Mouse (Mus musculus) stomach, embryonic 16.5 days (tissue): ENCODE data around the gene Ciart. TPM values are rescaled to one million over a fixed set of nuclear protein-coding genes. Genes with fewer than 3 reads are reported as not detected.

ENCODE experiments used
- ATAC-seq: fragments of 200-750 bp; cut with Nextera tagmentation; 2 replicates; pipeline ENCODE4 v1.8.0; 2017; ENCODE audit warnings: moderate number of reproducible peaks, moderate TSS enrichment; ENCODE audit not compliant: insufficient read depth, low FRiP score
- H3K27ac ChIP-seq: fragments of 300-500 bp; sonication (generic); 2 replicates; pipeline ENCODE4 v1.5.1; 2014; ENCODE audit warnings: low read length
- H3K27me3 ChIP-seq: fragments of 300-500 bp; sonication (generic); 2 replicates; pipeline ENCODE4 v1.6.1; 2014; ENCODE audit warnings: low read length, control low read depth, mixed read lengths; ENCODE audit not compliant: control insufficient read depth, insufficient read depth
- H3K36me3 ChIP-seq: fragments of 300-500 bp; sonication (generic); 2 replicates; pipeline ENCODE4 v1.6.1; 2014; ENCODE audit warnings: low read length; ENCODE audit not compliant: control insufficient read depth, insufficient read depth
- H3K4me1 ChIP-seq: fragments of 300-500 bp; sonication (generic); 2 replicates; pipeline ENCODE4 v1.6.1; 2014; ENCODE audit warnings: low read length, control low read depth, mixed read lengths; ENCODE audit not compliant: control insufficient read depth, insufficient read depth
- H3K4me2 ChIP-seq: fragments of 300-500 bp; sonication (generic); 2 replicates; pipeline ENCODE4 v1.6.1; 2014; ENCODE audit warnings: low read depth, low read length, mixed read lengths
- H3K4me3 ChIP-seq: fragments of 300-500 bp; sonication (generic); replicated peaks from 2 replicates; pipeline ENCODE4 v1.5.1; 2014; ENCODE audit warnings: mild to moderate bottlenecking, low read length
- H3K9ac ChIP-seq: fragments of 300-500 bp; sonication (generic); 2 replicates; pipeline ENCODE4 v1.6.1; 2014; ENCODE audit warnings: low read length
- H3K9me3 ChIP-seq: fragments of 300-500 bp; sonication (generic); replicated peaks from 2 replicates; pipeline ENCODE4 v1.6.1; 2016; ENCODE audit warnings: low read length, control low read depth; ENCODE audit not compliant: control insufficient read depth
- WGBS: fragments of 180-500 bp; shearing (Covaris S2); extraction: QIAGEN DNeasy Blood & Tissue Kit; methylation state at CpG from one replicate; pipeline ENCODE4 v1.1.7; 2014; 5-methylcytosine and 5-hydroxymethylcytosine counted together
- polyA plus RNA-seq: library from polyadenylated mRNA; unstranded; fragments of >200 nt; fragmentation: Nextera tagmentation; extraction: Ambion mirVana; gene quantifications from 2 replicates; pipeline ENCODE4 v1.2.1, GENCODE M21; 2015

Ciart gene
- polyA plus RNA-seq, 1 experiment from 2014 or later: 5.2 TPM

DNA sequence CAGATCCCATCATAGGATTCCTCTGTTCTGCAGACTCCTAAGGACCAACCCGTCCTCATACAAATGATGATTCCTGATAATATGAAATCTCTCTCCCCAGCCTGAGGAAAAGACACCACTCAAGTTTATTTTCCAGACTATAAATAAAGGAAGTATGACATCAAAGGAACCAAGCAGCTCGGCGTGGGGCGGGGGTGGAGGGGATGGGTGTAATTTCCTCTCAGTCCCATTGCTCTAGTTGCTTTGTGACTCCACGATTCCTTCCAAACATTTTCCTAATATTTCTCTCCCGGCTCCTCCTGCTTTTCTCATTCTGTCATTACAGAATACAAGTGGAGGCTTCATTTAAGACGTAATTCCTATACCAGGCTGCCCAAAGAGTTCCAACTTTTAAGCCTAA lies 11.1 kb upstream of the Ciart start:
- H3K27ac ChIP-seq: peak overlapping the region; percentile 86
- 15% methylated on average over 7 of the region's 7 CpGs for WGBS
- peaks cover 12% of the 10 kb centered on the region for H3K4me1 ChIP-seq
- H3K27me3 ChIP-seq: no peaks in the 10 kb centered on the region
- H3K4me3 ChIP-seq: peak overlapping the region; percentile 81
- no peaks in the 10 kb centered on the region for H3K9me3 ChIP-seq
- H3K36me3 ChIP-seq: no peaks in the 10 kb centered on the region
- peak overlapping the region; percentile 61 for H3K9ac ChIP-seq
- ATAC-seq: no peak
- peak overlapping the region; percentile 55 for H3K4me2 ChIP-seq

DNA sequence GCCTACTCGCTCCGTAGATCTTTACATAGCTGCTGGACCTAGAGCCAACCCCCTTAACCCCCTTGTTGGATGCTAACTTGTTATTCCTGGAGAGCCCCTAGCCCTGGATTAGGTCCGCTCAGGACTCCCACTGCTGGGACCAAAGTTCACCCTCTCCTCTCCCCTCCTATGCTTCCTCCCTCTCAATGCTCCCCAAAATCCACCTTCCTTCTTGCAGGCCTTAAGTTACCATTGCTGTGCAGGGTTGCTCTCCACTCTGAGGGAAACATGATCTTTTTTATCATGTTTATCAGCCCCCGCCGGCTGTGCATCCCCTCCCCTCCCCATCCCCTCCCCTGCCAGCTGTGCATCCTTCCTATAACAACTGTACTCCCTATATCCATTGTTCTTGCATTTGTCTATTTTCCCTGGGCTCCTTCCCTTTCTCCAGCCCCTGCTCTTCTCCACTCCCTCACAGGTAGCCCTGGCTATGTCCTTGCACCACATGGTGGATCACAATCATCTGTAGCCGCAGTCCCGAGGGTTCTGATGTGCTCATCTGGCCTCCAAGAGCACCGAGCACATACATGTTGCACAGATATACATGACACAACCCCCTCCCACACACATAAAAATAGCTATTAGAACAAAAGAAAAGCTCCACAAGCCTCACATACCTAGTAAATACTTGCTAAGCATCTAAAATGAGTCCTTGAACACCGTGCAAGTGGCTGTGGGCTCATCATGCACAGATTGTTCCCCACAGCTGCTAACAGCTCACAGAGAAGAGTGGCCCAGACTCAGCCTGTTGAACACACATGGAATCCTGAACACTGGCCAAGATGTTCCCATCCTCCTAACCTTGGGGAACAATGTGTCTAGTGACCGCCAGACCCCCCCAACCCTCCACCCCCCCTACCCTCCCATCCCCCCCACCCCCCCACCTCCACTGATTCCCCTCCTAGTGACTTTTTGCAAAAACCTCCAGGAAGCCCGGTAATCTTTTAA lies 10.3 kb upstream of the Ciart start:
- WGBS: 31% methylated on average over 11 of the region's 11 CpGs
- no peak for ATAC-seq

DNA sequence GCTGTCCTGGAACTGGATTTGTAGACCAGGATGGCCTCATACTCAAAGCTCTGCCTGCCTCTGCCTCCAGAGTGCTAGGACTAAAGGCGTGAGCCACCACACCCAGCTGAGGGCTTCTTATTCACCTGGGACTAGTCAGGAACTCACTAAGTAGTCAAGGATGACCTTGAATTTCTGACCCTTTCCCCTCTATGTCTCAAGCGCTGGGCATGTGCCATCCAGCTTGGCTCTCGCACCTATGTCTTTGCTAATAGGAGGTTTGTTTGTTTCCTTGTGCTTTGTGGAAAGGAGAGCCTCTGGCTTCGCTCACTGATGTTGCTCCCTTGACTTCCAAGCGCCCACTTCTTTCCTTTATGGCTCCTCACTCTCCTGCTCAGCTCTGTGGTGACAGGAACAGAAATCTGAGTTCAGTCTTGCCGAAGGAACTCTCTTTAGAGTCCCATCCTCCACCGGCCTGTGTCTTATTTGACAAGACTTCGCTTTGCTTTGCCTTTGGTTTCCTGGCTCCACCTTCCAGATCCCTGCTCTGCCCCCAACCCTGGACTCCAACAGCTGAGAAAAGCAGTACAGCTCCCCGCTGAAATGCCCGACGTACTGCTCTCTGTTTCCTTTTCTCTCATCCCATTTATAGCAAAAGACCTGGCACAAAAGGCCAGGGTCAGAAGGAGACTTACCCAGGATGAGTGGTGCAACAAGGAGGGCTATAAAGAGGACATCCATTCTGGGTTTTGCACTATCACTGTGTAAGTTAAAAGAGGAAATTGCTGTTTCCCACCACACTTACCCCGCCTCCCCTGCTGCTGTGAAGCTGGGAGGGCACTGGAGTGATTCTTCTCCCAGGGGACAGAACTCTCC lies 9.4 kb upstream of the Ciart start, which contains the start of gene BC028528:
BC028528 (minus strand) TSS at position 795 of the 855 bp plus-strand sequence.
- peak; percentile 23; the same call in 1 of the 2 replicates for ATAC-seq
- no peaks in the 10 kb centered on the region for H3K9me3 ChIP-seq
- H3K36me3 ChIP-seq: no peaks in the 10 kb centered on the region
- H3K27me3 ChIP-seq: no peaks in the 10 kb centered on the region
- H3K4me3 ChIP-seq: peak within 1 kb of the TSS; percentile 43
- 18% methylated on average over 12 of the region's 12 CpGs for WGBS
- H3K27ac ChIP-seq: peak within 1 kb of the TSS; percentile 94
- H3K9ac ChIP-seq: peak within 1 kb of the TSS; percentile 63
- peak within 1 kb of the TSS; percentile 49 for H3K4me2 ChIP-seq
- H3K4me1 ChIP-seq: peaks cover 12% of the 10 kb centered on the region

More for the DNA sequence above, 10.3 kb upstream of the Ciart start:
- Histone ChIP-seq H3K9ac (peak overlapping the region; percentile 63), H3K36me3 (no peaks in the 10 kb centered on the region), H3K4me2 (peak overlapping the region; percentile 55), H3K4me1 (peaks cover 12% of the 10 kb centered on the region), H3K27ac (peak overlapping the region; percentile 94), H3K4me3 (peak overlapping the region; percentile 43), H3K9me3 (no peaks in the 10 kb centered on the region), H3K27me3 (no peaks in the 10 kb centered on the region)

DNA sequence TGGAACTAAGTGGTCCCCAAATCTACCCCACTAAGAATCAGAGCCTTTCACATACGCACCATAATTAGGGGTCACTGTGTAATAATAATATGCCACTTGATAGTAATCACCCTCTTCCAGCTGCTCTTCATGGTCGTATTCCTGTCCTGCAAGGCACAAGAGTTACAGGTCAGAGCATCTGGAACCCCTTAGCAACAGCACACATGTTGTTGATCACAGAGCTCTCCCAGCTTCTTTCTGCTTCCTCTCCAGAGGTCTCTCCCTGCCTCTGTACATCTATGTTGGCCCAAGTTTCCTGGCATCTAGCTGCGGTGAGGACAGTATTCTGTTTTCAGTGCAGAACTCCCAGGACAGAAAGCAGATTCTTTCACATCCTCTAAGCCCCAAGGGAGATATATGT lies 7.6 kb upstream of the Ciart start:
- Histone ChIP-seq H3K9me3 (no peaks in the 10 kb centered on the region), H3K4me1 (peaks cover 9% of the 10 kb centered on the region), H3K4me3 (no peak overlapping the region), H3K27me3 (no peaks in the 10 kb centered on the region), H3K36me3 (no peaks in the 10 kb centered on the region), H3K9ac (no peak overlapping the region), H3K4me2 (no peak overlapping the region), H3K27ac (no peak overlapping the region)
- 73% methylated on average over 3 of the region's 3 CpGs for WGBS
- ATAC-seq: no peak

DNA sequence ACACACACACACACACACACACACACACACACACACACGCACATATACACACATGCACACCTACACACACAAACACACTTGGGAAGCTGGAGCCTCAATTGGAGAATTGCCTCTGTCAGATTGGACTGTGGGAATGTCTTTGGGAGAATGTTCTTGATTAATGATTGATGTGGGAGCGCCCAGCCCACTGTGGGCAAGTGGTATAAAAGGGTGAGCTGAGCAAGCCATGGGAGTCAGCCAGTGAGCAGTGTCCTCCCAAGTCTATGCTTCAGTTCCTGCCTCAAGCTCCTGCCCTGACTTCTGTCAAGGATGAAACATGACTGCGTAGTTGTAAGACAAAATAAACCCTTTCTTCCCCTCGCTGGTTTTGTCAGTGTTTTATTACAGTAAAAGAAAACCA lies 5.5 kb upstream of the Ciart start:
- no peak for ATAC-seq

DNA sequence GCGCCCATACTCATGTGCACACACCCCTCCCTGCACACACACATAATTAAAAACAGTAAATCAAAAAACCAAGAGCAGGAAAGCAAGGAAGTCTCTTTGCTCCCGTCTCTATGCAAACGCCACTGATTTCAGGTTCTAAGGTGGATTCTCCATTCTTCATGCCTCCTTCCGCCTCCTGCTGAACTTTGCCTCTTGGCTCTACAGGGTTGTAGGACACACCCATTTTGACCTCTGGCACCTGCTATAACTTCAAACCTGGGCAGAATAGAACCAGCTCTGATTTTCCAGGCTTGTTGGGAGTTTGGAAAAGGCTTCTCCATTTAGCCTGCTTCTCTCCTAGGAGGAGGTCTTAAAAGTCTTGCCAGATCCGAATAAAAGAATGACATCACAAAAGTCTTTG lies 2.3 kb upstream of the Ciart start:
- 77% methylated on average over 5 of the region's 5 CpGs for WGBS
- Histone ChIP-seq H3K4me1 (peaks cover 4% of the 10 kb centered on the region; the same call in 1 of the 2 replicates), H3K36me3 (no peaks in the 10 kb centered on the region), H3K27me3 (no peaks in the 10 kb centered on the region), H3K4me2 (no peak overlapping the region), H3K9ac (no peak overlapping the region), H3K4me3 (no peak overlapping the region), H3K9me3 (no peaks in the 10 kb centered on the region), H3K27ac (no peak overlapping the region)
- no peak for ATAC-seq

More for the DNA sequence above, 5.5 kb upstream of the Ciart start:
- 72% methylated on average over 4 of the region's 4 CpGs for WGBS
- no peaks in the 10 kb centered on the region for H3K36me3 ChIP-seq
- no peak overlapping the region for H3K4me2 ChIP-seq
- no peaks in the 10 kb centered on the region for H3K27me3 ChIP-seq
- no peak overlapping the region for H3K4me3 ChIP-seq
- H3K9ac ChIP-seq: no peak overlapping the region
- H3K4me1 ChIP-seq: peaks cover 12% of the 10 kb centered on the region
- H3K9me3 ChIP-seq: no peaks in the 10 kb centered on the region
- no peak overlapping the region for H3K27ac ChIP-seq

DNA sequence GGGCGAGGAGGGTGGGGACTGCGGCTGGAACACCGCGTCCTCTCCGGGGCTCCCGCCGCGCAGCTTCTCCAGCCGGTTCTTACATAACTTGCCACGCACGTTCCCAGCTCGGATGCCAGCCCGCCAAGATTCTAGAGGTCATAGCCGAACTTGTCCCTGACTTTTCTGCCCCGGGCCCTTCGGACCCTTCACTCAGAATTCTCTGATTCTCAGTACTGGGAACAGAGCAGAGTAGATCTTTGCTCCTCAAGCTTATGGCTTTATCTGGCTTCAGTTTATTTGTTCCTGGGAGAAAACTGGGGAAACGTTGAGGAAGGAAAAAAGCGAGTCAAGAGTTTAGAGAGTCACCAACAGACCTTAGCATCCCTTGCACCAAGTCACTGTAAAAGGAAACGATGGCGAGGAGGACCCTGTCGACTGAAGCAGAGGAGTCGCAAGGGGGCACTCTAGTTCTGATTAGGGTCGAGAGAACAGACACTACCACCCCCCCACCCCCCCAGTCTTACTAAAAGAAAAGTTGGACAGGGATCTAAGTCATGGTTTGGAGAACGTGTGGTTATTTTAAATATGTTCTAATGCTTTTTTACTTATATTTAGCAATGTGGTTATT lies 870 bp upstream of the Ciart start:
- Histone ChIP-seq H3K9me3 (no peaks in the 10 kb centered on the region), H3K4me1 (peaks cover 4% of the 10 kb centered on the region; the same call in 1 of the 2 replicates), H3K9ac (peak overlapping the region; percentile 62), H3K4me3 (peak overlapping the region; percentile 61), H3K27me3 (no peaks in the 10 kb centered on the region), H3K36me3 (no peaks in the 10 kb centered on the region), H3K27ac (peak overlapping the region; percentile 3; the same call in 1 of the 2 replicates), H3K4me2 (peak overlapping the region; percentile 100)
- 3% methylated on average over 24 of the region's 24 CpGs for WGBS
- no peak for ATAC-seq

DNA sequence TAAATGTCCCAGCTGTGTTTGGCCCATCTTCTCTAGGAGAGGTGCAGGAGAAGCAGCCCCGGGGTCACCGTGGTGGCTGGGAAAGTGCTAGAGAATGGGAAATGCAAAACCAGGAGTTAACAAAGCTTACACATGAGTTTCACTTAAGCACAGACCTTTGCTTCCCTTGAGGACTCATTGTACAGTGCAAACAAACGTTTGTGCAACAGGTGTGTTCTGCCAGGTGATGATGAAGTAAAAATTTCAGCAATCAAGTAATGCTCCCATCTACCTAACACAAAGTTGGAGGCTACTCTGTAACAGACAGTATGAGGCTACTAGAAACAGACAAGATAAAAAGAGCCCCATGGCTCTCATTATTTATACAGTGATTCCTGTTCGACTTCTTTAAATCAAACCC lies 3.0 kb downstream of the Ciart start:
- Histone ChIP-seq H3K4me3 (no peak overlapping the region), H3K27me3 (no peaks in the 10 kb centered on the region), H3K9ac (no peak overlapping the region), H3K4me1 (peaks cover 4% of the 10 kb centered on the region; the same call in 1 of the 2 replicates), H3K36me3 (no peaks in the 10 kb centered on the region), H3K27ac (no peak overlapping the region), H3K9me3 (no peaks in the 10 kb centered on the region), H3K4me2 (no peak overlapping the region)
- ATAC-seq: no peak
- WGBS: 90% methylated on average over 4 of the region's 4 CpGs
